Mouse (Mus musculus): Measurements from ENCODE around the gene Ebf1. TPM values are rescaled to one million over a fixed set of nuclear protein-coding genes. Genes with fewer than 3 reads are reported as not detected.

Ebf1 gene
- total RNA-seq, 2 experiments from 2014 or later: 5.9 to 6.7 TPM

DNA sequence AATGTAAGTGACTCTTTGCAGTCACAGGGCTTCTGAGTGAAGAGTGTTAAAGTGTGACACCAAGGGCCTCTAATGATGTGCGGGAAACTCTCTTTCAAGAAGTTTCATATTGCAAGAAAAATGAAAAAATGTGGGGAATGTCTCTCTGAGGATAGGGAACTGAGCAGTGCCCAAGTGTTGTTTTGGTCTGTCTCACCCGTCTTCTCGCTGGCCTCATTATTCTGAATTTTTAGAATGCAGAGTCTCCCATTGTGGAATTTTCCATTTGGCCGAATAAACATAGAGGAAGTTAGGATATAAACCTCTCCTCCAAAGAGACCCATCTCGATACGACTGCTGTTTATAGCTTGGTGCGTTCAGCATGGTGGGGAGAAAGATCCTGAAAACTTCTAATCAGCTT is 367.3 kb downstream of the Ebf1 start:
- intact Hi-C loops (cut with DNase I): no loop called here
- DNase-seq: no peak

DNA sequence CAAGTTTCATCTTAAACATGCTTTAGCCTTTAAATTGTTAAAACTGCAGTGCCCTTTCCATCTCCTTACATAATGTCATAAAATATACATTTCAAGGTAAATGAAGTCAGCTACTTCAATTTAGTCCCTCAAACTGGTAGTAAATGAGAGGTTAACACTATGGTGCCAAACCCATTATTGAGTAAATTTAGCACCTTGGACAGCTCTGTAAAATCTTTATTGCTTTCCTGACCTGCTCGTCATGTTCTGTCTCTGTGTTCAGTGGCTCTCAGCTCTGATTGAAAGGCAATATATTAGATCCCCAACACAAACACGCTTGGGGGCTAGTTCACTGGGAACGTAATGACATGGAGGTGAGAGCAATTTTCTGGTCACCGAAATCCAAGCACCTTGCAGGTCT is 370.7 kb downstream of the Ebf1 start:
- intact Hi-C loops (cut with DNase I): no loop called here
- DNase-seq: no peak

DNA sequence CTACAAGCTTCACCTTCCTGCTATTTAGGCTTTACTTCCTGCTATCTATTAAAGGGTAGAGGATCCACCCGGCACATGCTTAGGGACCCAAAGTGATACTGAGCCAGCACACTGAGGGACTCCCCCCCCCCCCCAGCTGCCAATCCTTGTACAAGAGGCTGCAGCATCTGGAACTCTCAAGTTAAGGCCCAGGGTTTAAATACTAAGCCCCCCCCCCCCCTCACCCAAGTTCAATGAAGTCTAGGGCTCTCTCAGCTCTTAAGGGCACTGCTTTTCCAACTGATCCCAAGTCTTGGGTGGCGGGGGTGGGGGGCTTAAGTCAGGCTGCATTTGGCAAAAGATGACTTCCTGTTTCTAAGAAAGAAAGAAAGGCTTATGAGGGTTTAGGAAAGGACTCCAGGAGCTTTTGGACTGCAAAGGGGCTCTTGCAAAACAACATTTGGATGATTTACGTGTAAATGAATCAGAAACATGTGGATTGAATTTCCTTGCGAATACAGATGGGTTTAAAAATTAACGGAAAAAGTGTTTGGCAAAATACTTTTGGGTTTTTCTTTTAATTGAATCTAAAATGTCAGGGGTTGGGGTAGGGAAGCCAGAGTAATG is 385.7 kb downstream of the Ebf1 start:
- intact Hi-C loops (cut with DNase I): no loop called here

DNA sequence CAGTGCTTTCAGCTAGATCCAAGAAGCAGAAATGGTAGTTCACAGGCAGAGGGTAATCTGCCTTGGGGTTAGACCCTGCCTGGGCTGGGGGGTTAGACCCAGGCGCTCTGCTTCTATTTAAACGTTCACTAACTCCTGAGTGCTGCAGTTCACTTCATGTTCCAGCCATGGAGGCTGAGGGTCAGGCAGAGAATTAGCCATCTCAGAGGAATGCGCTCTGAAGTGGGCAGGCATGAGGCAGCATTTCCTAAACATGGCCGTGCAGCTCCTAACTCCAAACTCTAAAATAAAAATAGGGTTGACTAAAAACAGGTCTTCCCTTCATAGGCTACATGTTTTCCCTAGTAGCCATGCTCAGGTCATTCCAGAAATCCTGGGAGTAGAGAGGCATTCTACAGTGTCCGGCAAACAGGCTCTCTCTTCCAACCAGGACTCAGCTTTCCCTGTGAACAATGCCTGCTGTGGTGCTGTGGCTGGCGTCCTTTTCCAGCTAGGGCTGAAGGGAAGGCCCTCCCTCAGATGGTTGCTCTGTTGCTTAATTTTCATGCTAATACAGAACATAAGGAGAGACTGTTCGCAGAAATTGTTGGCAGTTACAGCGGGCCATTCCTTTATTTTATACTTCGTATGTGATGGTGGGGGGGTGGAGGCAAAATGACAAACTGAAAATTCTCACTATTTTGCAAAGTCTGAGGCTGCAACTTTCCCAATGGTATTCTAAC is 386.8 kb downstream of the Ebf1 start:
- intact Hi-C loops (cut with DNase I): no loop called here
- DNase-seq: no peak

More for the DNA sequence above, 385.7 kb downstream of the Ebf1 start:
- DNase-seq: no peak

DNA sequence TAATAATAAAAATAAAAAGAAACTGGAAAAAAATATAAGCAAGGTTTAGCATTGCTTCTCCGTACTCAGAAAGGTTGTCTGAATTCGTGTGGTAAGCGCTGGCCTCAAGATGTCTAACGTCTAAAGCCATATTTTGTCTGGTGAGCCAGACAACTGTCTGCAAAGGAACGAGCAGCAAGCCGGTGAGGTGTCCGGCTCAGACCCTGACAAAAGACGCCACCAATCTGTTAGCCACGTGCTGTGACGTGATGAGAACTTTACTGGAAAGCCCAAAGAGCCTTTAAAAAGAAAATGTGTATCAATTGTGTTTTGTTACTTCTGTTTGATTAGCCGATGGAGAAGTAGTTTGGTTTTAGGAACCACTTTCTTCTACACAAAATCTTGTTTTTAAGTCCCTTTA is 390.2 kb downstream of the Ebf1 start:
- intact Hi-C loops (cut with DNase I): loop anchor here (5.0 kb wide), 1 partner anchor 535 kb away; no protein-coding TSS in a partner anchor
- DNase-seq: no peak

DNA sequence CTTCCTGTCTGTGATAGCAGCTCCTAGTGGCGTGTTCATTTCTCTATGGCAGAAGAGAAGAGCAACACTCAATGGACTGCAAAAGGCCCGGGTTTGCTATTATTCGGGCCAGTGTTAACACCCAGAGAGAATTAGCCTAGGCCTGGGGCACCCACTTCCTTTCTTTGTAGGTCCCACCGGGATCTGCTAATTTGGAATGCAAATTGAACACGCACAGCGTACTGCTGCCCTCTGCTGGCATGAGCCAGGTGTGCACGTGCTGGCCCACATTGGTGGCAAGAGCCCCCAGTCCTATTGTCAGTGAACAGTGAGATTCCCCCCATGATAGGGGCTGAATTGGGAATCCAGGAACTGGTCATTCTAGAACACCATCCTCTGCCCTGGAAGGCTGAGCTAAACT is 391.0 kb downstream of the Ebf1 start:
- DNase-seq: peak; percentile 87
- intact Hi-C loops (cut with DNase I): loop anchor here (2.0 to 5.0 kb wide), 2 partner anchors 397 to 534 kb away; no protein-coding TSS in a partner anchor

DNA sequence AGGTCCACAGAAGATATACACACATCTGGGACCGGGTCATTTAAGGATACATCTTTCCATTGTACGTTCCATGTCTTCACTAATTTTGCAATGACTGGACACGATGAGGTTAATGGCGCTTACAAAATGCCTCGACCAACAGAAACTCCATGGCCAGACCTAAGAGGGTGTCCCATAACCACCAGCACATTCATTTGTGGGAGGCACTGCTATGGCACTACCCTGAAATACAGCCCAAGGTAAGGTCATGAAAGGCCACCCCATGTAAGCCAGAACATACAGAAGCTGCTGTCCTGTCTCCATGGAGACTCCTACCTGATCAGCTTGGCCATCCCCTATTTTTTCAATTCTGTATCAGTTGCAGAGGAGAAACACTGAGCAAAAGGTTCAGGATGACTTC is 391.6 kb downstream of the Ebf1 start:
- intact Hi-C loops (cut with DNase I): loop anchor here (2.0 to 5.0 kb wide), 2 partner anchors 398 to 534 kb away; no protein-coding TSS in a partner anchor
- no peak for DNase-seq

DNA sequence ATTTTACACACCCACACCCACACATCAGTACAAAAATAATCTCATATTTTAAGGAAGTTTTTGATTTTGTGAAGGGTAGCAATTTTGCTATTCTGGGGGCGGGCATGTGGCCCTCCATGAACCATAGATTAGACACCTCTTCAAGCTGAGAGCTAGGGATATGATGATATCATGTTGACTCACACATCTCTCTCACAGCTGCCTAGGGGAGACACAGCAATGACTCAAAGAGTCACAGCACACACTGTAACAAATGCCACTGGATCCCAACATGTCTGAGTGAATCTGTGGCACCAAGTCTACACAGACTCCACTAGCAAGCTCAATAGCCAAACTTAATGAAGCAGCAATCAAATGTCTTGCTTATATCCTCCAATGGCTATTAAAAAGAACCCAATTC is 395.0 kb downstream of the Ebf1 start:
- intact Hi-C loops (cut with DNase I): no loop called here
- no peak for DNase-seq

DNA sequence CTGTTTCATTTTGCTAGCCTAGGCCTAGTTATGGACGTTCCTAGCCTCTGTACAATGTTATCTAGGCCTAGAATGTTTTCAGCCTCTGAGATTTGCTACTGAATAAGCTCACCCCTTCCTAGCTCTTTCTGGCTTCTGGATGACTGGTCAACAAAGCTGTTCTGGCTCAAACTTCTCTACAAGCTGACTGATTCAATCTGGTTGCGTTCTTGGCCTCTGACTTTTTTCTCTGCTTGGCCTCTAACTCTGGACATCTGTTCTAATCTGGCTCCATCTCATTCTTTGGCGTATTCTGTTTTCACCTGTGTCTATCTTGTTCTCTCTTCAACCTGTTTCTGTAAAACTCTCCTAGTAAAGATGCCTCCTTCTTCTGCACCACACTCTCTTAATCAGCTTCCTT is 400.4 kb downstream of the Ebf1 start:
- intact Hi-C loops (cut with DNase I): no loop called here
- DNase-seq: no peak

DNA sequence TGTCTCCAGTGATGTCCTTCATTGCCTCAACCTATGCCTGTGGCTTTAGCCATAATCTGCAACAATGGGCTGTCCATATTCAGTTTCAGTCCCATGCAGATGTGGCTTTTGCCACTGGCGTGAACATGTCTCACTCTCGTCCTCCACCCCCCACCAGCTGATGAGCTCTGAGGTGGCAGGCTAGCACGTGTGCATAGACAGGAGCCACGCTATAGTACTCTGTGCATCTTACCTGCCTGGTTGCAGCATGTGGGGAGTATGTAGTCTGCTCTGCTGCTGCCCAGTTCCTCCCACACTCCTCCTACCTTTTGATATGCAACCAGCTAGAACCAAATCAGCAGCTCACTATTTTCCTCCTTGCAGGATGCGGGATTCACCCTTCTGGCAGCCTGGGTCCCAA is 408.9 kb downstream of the Ebf1 start:
- DNase-seq: no peak
- intact Hi-C loops (cut with DNase I): no loop called here

DNA sequence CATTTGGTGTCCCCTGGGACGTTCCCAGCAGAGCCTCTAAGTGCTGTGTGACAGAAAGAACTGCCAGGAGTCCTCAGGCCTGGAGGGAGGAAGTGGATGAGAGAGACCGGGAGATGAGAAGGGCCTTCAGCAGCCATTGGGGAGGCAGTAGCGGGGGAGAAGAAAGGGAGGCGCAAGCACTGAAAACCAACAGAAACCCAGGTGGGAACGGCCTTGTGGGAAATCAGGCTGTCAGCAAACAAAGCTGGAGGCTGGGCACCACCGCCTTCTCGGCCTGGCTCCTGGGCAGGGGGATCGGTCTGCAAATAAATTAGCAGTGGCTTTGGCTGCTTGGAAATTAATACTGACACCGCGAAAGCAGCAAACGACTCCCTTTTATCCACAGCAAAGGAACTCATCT is 409.6 kb downstream of the Ebf1 start:
- intact Hi-C loops (cut with DNase I): no loop called here
- DNase-seq: peak; percentile 26

DNA sequence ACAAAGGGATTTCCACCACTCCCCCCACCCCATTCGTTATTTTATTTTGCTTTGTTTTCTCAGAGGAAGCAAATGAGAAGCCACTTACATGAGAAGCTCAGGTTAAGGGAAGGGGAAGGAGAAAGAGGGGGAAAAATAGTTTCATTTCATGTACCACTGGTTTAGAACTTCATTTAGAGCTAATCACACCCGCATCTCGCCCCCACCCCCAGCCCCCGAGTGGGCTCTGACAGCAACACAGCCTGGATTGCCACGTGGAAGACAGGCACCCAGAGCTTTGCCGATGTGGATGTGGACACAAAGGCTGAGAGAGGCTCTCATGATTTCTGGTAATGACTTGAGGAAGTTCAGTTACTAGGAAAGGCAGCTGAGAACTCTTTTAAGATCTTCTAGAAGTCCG is 410.0 kb downstream of the Ebf1 start:
- no peak for DNase-seq
- intact Hi-C loops (cut with DNase I): no loop called here

DNA sequence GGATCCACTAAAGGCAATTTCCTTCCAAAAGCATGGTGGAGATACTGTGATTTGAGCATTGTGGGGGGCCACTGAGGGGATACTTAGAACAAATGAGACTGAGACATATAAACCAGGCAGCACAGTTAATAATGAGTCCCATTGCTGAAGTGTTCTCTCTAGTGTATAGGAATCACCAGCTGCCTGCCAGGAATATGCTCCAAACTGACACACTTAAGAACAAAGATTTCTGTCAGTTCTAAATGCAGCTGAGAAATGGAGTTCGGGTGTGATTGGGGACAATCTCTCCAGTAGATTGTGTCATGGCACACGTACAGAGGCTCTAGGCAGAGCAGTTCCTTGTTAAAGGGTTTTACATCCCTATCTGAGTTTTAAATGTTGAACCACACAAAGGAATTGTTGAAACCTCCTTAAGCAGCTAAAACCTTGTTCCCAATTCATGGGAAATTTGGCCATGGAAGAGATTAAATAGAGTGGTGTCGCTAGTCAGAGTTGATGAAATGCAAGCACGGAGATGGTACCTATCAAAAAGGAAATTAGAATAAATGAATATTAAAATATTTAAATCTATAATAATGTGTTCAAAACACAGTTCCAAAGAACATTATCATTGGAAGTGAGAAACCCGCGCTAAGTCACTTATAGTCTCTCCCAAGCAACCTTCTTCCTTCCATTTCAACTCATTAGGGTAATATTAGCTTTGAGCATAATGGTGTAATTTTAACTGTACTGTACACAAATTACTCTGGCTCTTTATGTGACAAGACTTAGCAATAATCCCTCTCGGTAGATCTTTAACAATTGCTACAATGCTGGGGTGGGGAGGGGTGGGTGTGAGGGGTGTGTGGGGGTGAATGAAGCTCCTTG is 438.9 kb downstream of the Ebf1 start:
- intact Hi-C loops (cut with DNase I): no loop called here
- DNase-seq: no peak

Other genes with a start within 250 kb of the Ebf1 start
- not detected for gene Il12b, start 217.3 kb upstream of the Ebf1 start, total RNA-seq (2021)
- gene Ublcp1, start 146.8 kb upstream of the Ebf1 start, total RNA-seq (2021): 10 to 100 TPM; 34.9 to 37.9 TPM
- 100 to 1,000 TPM in 1 of 2 experiments, 10 to 100 TPM in 1; 93.0 to 107 TPM for gene Rnf145, start 98.4 kb upstream of the Ebf1 start, total RNA-seq (2021)

Measured in left cerebral cortex, postnatal 4 days (tissue).